Mouse (Mus musculus): ENCODE results near the gene Tsacc. TPM values are rescaled to one million over a fixed set of nuclear protein-coding genes. Genes with fewer than 3 reads are reported as not detected.

Gene Tsacc
- polyA plus RNA-seq, 1 experiment from 2014 or later = 9.1 TPM

DNA sequence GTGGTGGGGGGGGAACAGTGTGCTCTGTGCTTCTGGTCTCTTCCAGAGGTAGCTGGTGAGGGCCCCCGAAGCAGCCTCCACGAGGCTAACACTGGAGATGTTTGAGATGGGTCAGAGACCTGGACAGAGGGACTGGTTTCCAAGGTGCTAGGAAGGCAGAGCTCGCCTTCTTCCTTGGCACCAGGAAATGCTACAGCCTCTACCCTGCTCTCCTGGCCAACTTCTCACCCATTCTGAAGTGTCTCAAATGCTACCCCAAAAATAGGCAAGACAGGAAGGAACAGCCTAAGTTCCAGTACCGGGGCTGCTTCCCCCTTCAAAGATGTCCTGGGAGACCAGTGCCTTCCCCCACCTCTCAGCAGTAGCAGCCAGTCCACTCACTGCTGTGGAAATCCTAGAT, 57.4 kb downstream of the Tsacc start:
- Histone ChIP-seq H3K36me3 (ENCODE audit: control insufficient read depth, insufficient read depth, low read length) (no peaks in the 10 kb centered on the region), H3K4me1 (ENCODE audit: control insufficient read depth, insufficient read depth, low read length) (peaks cover 61% of the 10 kb centered on the region), H3K9ac (ENCODE audit: low read length) (peak overlapping the region; percentile 15; the same call in 1 of the 2 replicates), H3K4me2 (ENCODE audit: low read depth) (no peak overlapping the region), H3K27me3 (ENCODE audit: control insufficient read depth, insufficient read depth, low read length) (peaks cover 28% of the 10 kb centered on the region), H3K4me3 (ENCODE audit: low read depth, low read length) (no peak overlapping the region), H3K9me3 (ENCODE audit: control insufficient read depth, low read length) (no peaks in the 10 kb centered on the region), H3K27ac (ENCODE audit: low read depth, low read length) (peak overlapping the region; percentile 86)
- ATAC-seq (ENCODE audit: insufficient read depth, low FRiP score, low TSS enrichment) = no peak
- no peak for DNase-seq (ENCODE audit: low spot score)
- 64% methylated on average over 4 of the region's 4 CpGs for WGBS

- ATAC-seq (ENCODE audit: insufficient read depth, low FRiP score, low TSS enrichment) (peak; percentile 29), DNase-seq (ENCODE audit: low spot score) (peak; percentile 70)
- no peaks in the 10 kb centered on the region for H3K36me3 ChIP-seq (ENCODE audit: control insufficient read depth, insufficient read depth, low read length)
- 22% methylated on average over 8 of the region's 8 CpGs for WGBS
- H3K4me1 ChIP-seq (ENCODE audit: control insufficient read depth, insufficient read depth, low read length) = peaks cover 63% of the 10 kb centered on the region
- no peaks in the 10 kb centered on the region for H3K9me3 ChIP-seq (ENCODE audit: control insufficient read depth, low read length)
- H3K4me2 ChIP-seq (ENCODE audit: low read depth) = no peak overlapping the region
- H3K9ac ChIP-seq (ENCODE audit: low read length) = peak overlapping the region; percentile 15; the same call in 1 of the 2 replicates
- no peak overlapping the region for H3K4me3 ChIP-seq (ENCODE audit: low read depth, low read length)
- peaks cover 28% of the 10 kb centered on the region for H3K27me3 ChIP-seq (ENCODE audit: control insufficient read depth, insufficient read depth, low read length)
- peak overlapping the region; percentile 86 for H3K27ac ChIP-seq (ENCODE audit: low read depth, low read length)
Measured at GRCm38 (mm10) chr3:88238866-88239391, 57.9 kb downstream of the Tsacc start.

DNA sequence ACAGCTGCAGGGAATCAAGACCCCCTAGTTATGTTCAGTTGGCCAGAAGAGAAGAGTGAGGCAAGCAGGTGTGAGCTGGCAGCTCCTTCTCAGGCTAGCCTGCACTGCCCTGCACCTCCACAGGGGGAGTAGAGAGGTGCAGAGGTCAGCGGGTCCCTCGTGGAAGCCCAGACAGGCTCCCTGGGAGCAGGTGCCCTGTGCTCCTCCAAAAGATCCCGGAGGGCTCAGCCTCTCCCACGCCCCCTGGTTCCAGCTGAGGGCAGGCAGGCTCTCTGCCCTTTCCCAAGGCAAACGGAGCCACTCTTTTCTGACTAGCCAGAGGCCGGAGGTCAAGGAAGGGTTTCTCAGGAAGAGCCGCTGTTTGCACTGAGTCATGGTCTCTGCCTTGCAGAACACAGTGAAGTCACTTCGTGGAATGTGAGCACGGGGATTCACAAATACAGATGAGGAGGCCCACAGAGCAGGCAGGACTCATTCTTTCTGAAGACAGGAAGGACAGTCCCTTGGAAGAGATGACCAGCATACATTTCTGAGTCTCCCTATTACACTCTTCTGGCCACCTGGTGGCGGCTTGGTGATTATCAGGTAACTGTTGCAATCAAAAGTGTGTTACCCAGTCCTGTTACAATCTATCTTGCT, 59.1 kb downstream of the Tsacc start:
- peak; percentile 64 for DNase-seq (ENCODE audit: low spot score)
- Histone ChIP-seq H3K27ac (ENCODE audit: low read depth, low read length) (peak overlapping the region; percentile 86), H3K4me1 (ENCODE audit: control insufficient read depth, insufficient read depth, low read length) (peaks cover 63% of the 10 kb centered on the region), H3K27me3 (ENCODE audit: control insufficient read depth, insufficient read depth, low read length) (peaks cover 28% of the 10 kb centered on the region), H3K9ac (ENCODE audit: low read length) (peak overlapping the region; percentile 50), H3K36me3 (ENCODE audit: control insufficient read depth, insufficient read depth, low read length) (no peaks in the 10 kb centered on the region), H3K4me3 (ENCODE audit: low read depth, low read length) (no peak overlapping the region), H3K9me3 (ENCODE audit: control insufficient read depth, low read length) (no peaks in the 10 kb centered on the region), H3K4me2 (ENCODE audit: low read depth) (no peak overlapping the region)
- WGBS = 9% methylated on average over 10 of the region's 10 CpGs
- no peak for ATAC-seq (ENCODE audit: insufficient read depth, low FRiP score, low TSS enrichment)

- Histone ChIP-seq H3K27me3 (ENCODE audit: control insufficient read depth, insufficient read depth, low read length) (peaks cover 27% of the 10 kb centered on the region), H3K36me3 (ENCODE audit: control insufficient read depth, insufficient read depth, low read length) (no peaks in the 10 kb centered on the region), H3K9ac (ENCODE audit: low read length) (peak overlapping the region; percentile 50; the same call in 1 of the 2 replicates), H3K4me1 (ENCODE audit: control insufficient read depth, insufficient read depth, low read length) (peaks cover 63% of the 10 kb centered on the region), H3K27ac (ENCODE audit: low read depth, low read length) (peak overlapping the region; percentile 86), H3K4me3 (ENCODE audit: low read depth, low read length) (no peak overlapping the region), H3K9me3 (ENCODE audit: control insufficient read depth, low read length) (no peaks in the 10 kb centered on the region), H3K4me2 (ENCODE audit: low read depth) (no peak overlapping the region)
- ATAC-seq (ENCODE audit: insufficient read depth, low FRiP score, low TSS enrichment) = no peak
- 27% methylated on average over 6 of the region's 6 CpGs for whole genome bisulfite sequencing
- DNase-seq (ENCODE audit: low spot score) = no peak
Measured at GRCm38 (mm10) chr3:88237161-88237555, 59.6 kb downstream of the Tsacc start.

GRCm38 (mm10) chr3:88235616-88236015, 61.2 kb downstream of the Tsacc start:
- DNase-seq (ENCODE audit: low spot score) (peak; percentile 62), ATAC-seq (ENCODE audit: insufficient read depth, low FRiP score, low TSS enrichment) (no peak)
- Histone ChIP-seq H3K36me3 (ENCODE audit: control insufficient read depth, insufficient read depth, low read length) (no peaks in the 10 kb centered on the region), H3K9ac (ENCODE audit: low read length) (no peak overlapping the region), H3K4me2 (ENCODE audit: low read depth) (no peak overlapping the region), H3K27me3 (ENCODE audit: control insufficient read depth, insufficient read depth, low read length) (peaks cover 15% of the 10 kb centered on the region; the same call in 1 of the 2 replicates), H3K9me3 (ENCODE audit: control insufficient read depth, low read length) (no peaks in the 10 kb centered on the region), H3K27ac (ENCODE audit: low read depth, low read length) (peak overlapping the region; percentile 86), H3K4me1 (ENCODE audit: control insufficient read depth, insufficient read depth, low read length) (peaks cover 67% of the 10 kb centered on the region), H3K4me3 (ENCODE audit: low read depth, low read length) (no peak overlapping the region)
- WGBS = 31% methylated on average over 2 of the region's 2 CpGs

- H3K27me3 ChIP-seq (ENCODE audit: control insufficient read depth, insufficient read depth, low read length) = peaks cover 11% of the 10 kb centered on the region; the same call in 1 of the 2 replicates
- ATAC-seq (ENCODE audit: insufficient read depth, low FRiP score, low TSS enrichment) = no peak
- H3K4me1 ChIP-seq (ENCODE audit: control insufficient read depth, insufficient read depth, low read length) = peaks cover 67% of the 10 kb centered on the region
- no peak overlapping the region for H3K4me2 ChIP-seq (ENCODE audit: low read depth)
- H3K9ac ChIP-seq (ENCODE audit: low read length) = no peak overlapping the region
- 10% methylated on average over 3 of the region's 3 CpGs for WGBS
- no peak overlapping the region for H3K4me3 ChIP-seq (ENCODE audit: low read depth, low read length)
- H3K9me3 ChIP-seq (ENCODE audit: control insufficient read depth, low read length) = no peaks in the 10 kb centered on the region
- no peak for DNase-seq (ENCODE audit: low spot score)
- H3K27ac ChIP-seq (ENCODE audit: low read depth, low read length) = peak overlapping the region; percentile 86
- no peaks in the 10 kb centered on the region for H3K36me3 ChIP-seq (ENCODE audit: control insufficient read depth, insufficient read depth, low read length)
Measured at GRCm38 (mm10) chr3:88235216-88235615, 61.6 kb downstream of the Tsacc start.

DNA sequence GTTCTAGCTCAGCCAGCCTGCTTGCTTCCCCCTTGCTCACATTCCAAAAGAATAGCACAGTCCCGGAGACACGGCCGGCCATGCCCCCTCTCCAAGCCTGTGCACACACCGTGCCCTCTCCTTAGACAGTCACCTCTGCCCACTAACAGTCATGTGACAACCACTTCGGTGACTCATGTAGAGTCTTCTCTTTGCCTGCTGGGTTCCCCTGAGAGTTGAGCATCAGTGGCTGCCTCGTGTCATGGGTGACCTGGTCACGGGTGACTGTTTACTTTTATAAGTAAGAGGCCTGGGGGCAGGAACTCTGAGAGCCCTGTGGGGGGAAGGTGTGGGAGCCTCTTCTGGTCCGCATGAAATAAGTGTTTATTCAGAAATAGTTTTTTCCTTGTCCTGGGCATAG, 62.8 kb downstream of the Tsacc start:
- Histone ChIP-seq H3K4me1 (ENCODE audit: control insufficient read depth, insufficient read depth, low read length) (peaks cover 73% of the 10 kb centered on the region), H3K9ac (ENCODE audit: low read length) (no peak overlapping the region), H3K27ac (ENCODE audit: low read depth, low read length) (no peak overlapping the region), H3K36me3 (ENCODE audit: control insufficient read depth, insufficient read depth, low read length) (0 out of 2 replicates have a peak, but pooled peaks cover 4% of the 10 kb centered on the region), H3K4me3 (ENCODE audit: low read depth, low read length) (no peak overlapping the region), H3K27me3 (ENCODE audit: control insufficient read depth, insufficient read depth, low read length) (peaks cover 5% of the 10 kb centered on the region), H3K4me2 (ENCODE audit: low read depth) (no peak overlapping the region), H3K9me3 (ENCODE audit: control insufficient read depth, low read length) (no peaks in the 10 kb centered on the region)
- DNase-seq (ENCODE audit: low spot score) (no peak), ATAC-seq (ENCODE audit: insufficient read depth, low FRiP score, low TSS enrichment) (no peak)
- WGBS = 60% methylated on average over 8 of the region's 8 CpGs

GRCm38 (mm10) chr3:88232851-88233649, 63.7 kb downstream of the Tsacc start:
- Histone ChIP-seq H3K27ac (ENCODE audit: low read depth, low read length) (peak overlapping the region; percentile 40; the same call in 1 of the 2 replicates), H3K4me1 (ENCODE audit: control insufficient read depth, insufficient read depth, low read length) (peaks cover 71% of the 10 kb centered on the region), H3K36me3 (ENCODE audit: control insufficient read depth, insufficient read depth, low read length) (0 out of 2 replicates have a peak, but pooled peaks cover 4% of the 10 kb centered on the region), H3K4me2 (ENCODE audit: low read depth) (no peak overlapping the region), H3K27me3 (ENCODE audit: control insufficient read depth, insufficient read depth, low read length) (no peaks in the 10 kb centered on the region; the same call in 1 of the 2 replicates), H3K9ac (ENCODE audit: low read length) (no peak overlapping the region), H3K9me3 (ENCODE audit: control insufficient read depth, low read length) (no peaks in the 10 kb centered on the region), H3K4me3 (ENCODE audit: low read depth, low read length) (no peak overlapping the region)
- DNase-seq (ENCODE audit: low spot score) (no peak), ATAC-seq (ENCODE audit: insufficient read depth, low FRiP score, low TSS enrichment) (no peak)
- WGBS = 23% methylated on average over 7 of the region's 7 CpGs
